Mouse (Mus musculus) lung, adult 2 months (tissue): Measurements from ENCODE around the gene Plekhg6. TPM values are rescaled to one million over a fixed set of nuclear protein-coding genes. Genes with fewer than 3 reads are reported as not detected.

Source experiments
- DNase-seq: peaks from one replicate; pipeline ENCODE4 v3.0.0; 2022
- H3K4me1 ChIP-seq: fragments of 200-500 bp; 2 replicates; pipeline ENCODE4 v1.6.1; 2011; ENCODE audit warnings: low read length; ENCODE audit not compliant: control insufficient read depth, insufficient read depth
- H3K4me3 ChIP-seq: fragments of 200-500 bp; replicated peaks from 2 replicates; pipeline ENCODE3; 2011; ENCODE audit warnings: low read depth, mild to moderate bottlenecking, control low read depth, low read length; ENCODE audit errors: extremely low read depth
- CTCF ChIP-seq: fragments of 200-500 bp; IDR thresholded peaks from 2 replicates; pipeline ENCODE4 v1.5.1; 2011; ENCODE audit warnings: mild to moderate bottlenecking, low read length, control low read depth; ENCODE audit not compliant: insufficient read depth
- POLR2A ChIP-seq: fragments of 200-500 bp; IDR thresholded peaks from 2 replicates; pipeline ENCODE4 v1.6.1; 2011; ENCODE audit warnings: low read depth, mild to moderate bottlenecking, control low read depth, low read length, borderline replicate concordance; ENCODE audit errors: extremely low read depth
- WGBS: fragments of 180-500 bp; shearing (Covaris S2); methylation state at CpG from one replicate; pipeline ENCODE4 v1.1.7; 2018; 5-methylcytosine and 5-hydroxymethylcytosine counted together
- polyA plus RNA-seq: library from polyadenylated mRNA; depleted of rRNA; stranded (reverse); fragments of >200 nt; gene quantifications from 2 replicates; pipeline ENCODE4 v1.2.3, GENCODE M21; 2012

The Plekhg6 gene
- polyA plus RNA-seq, 1 experiment: 2.6 TPM

- no peak for DNase-seq
- Histone ChIP-seq H3K4me1 (peaks cover 30% of the 10 kb centered on the region), H3K4me3 (no peak overlapping the region)
- TF ChIP-seq POLR2A (no peak), CTCF (no peak)
- 38% methylated on average over 9 of the region's 9 CpGs for WGBS
These were observed 41.6 kb downstream of the Plekhg6 start for GRCm38 (mm10) chr6:125338791-125339660.

- peaks cover 8% of the 10 kb centered on the region for H3K4me1 ChIP-seq
- no peak overlapping the region for H3K4me3 ChIP-seq
- no peak for TF ChIP-seq CTCF
- 68% methylated on average over 2 of the region's 2 CpGs for WGBS
- DNase-seq: no peak
These were observed 46.2 kb downstream of the Plekhg6 start for GRCm38 (mm10) chr6:125334356-125334755.

- TF ChIP-seq CTCF (no peak), POLR2A (no peak)
- no peak for DNase-seq
- 59% methylated on average over 14 of the region's 14 CpGs for WGBS
These were observed 47.3 kb downstream of the Plekhg6 start for GRCm38 (mm10) chr6:125333112-125333899.

GRCm38 (mm10) chr6:125330626-125331326 lies 49.8 kb downstream of the Plekhg6 start:
- TF ChIP-seq POLR2A: peak; percentile 91; the same call in 1 of the 2 replicates
- TF ChIP-seq CTCF: no peak
- peak; percentile 92 for DNase-seq

More at GRCm38 (mm10) chr6:125333112-125333899, 47.3 kb downstream of the Plekhg6 start:
- Histone ChIP-seq H3K4me3 (no peak overlapping the region), H3K4me1 (no peaks in the 10 kb centered on the region)

GRCm38 (mm10) chr6:125328243-125328642 lies 52.4 kb downstream of the Plekhg6 start:
- peak; percentile 73 for DNase-seq
- Histone ChIP-seq H3K4me3 (no peak overlapping the region), H3K4me1 (no peaks in the 10 kb centered on the region)
- TF ChIP-seq POLR2A (peak; percentile 13; the same call in 1 of the 2 replicates), CTCF (peak; percentile 84)
- 68% methylated on average over 5 of the region's 5 CpGs for WGBS

More at GRCm38 (mm10) chr6:125330626-125331326, 49.8 kb downstream of the Plekhg6 start:
- H3K4me3 ChIP-seq: peak overlapping the region; percentile 13
- WGBS: 2% methylated on average over 39 of the region's 39 CpGs
- H3K4me1 ChIP-seq: no peaks in the 10 kb centered on the region

GRCm38 (mm10) chr6:125325337-125325736 lies 55.3 kb downstream of the Plekhg6 start:
- Histone ChIP-seq H3K4me3 (no peak overlapping the region), H3K4me1 (no peaks in the 10 kb centered on the region)
- 44% methylated on average over 6 of the region's 6 CpGs for WGBS
- peak; percentile 35 for DNase-seq
- no peak for TF ChIP-seq CTCF
- peak; percentile 19; the same call in 1 of the 2 replicates for TF ChIP-seq POLR2A

GRCm38 (mm10) chr6:125323547-125323946 lies 57.0 kb downstream of the Plekhg6 start:
- H3K4me3 ChIP-seq: peak overlapping the region; percentile 53
- TF ChIP-seq CTCF (no peak), POLR2A (no peak)
- 46% methylated on average over 6 of the region's 6 CpGs for WGBS
- peak; percentile 33 for DNase-seq
- peaks cover 5% of the 10 kb centered on the region; the same call in 1 of the 2 replicates for H3K4me1 ChIP-seq

- 64% methylated on average over 13 of the region's 13 CpGs for WGBS
- Histone ChIP-seq H3K4me3 (peak overlapping the region; percentile 73), H3K4me1 (peaks cover 6% of the 10 kb centered on the region; the same call in 1 of the 2 replicates)
- DNase-seq: peak; percentile 59
- TF ChIP-seq CTCF: no peak
- peak; percentile 58; the same call in 1 of the 2 replicates for TF ChIP-seq POLR2A
These were observed 57.8 kb downstream of the Plekhg6 start for GRCm38 (mm10) chr6:125322794-125323193.
